Mouse (Mus musculus) heart, postnatal 4 days (tissue): ENCODE measurements at regions not wholly inside any gene's neighbourhood (a gene's known extent, or its start where the extent isn't known, plus 50 kb on each side); places are given as distances from the start of the nearest gene placed in this dataset.
A peak's percentile ranks its signal among the peaks of the same experiment; 100 is the strongest.
"Not testable (repeated sequence)": the region's sequence is repeated elsewhere in the genome, so short reads cannot be mapped to it uniquely, and the experiment has no call there.

Experiments
- DNase-seq: peaks from one replicate; pipeline ENCODE4 v3.0.0; 2021

- no peak for DNase-seq
Observed at GRCm38 (mm10) chr11:7796373-7796772, 582.6 kb upstream of the Igfbp3 start.

- no peak for DNase-seq
Observed at GRCm38 (mm10) chr11:7794206-7794605, 580.5 kb upstream of the Igfbp3 start.

- DNase-seq = peak; percentile 8
Observed at GRCm38 (mm10) chr11:7780476-7781112, 566.9 kb upstream of the Igfbp3 start.

GRCm38 (mm10) chr11:7775361-7775760 lies 561.6 kb upstream of the Igfbp3 start:
- not testable (repeated sequence) for DNase-seq

- DNase-seq = no peak
Observed at GRCm38 (mm10) chr11:7765303-7765702, 551.6 kb upstream of the Igfbp3 start.

- no peak for DNase-seq
Observed at GRCm38 (mm10) chr11:7758862-7759467, 545.2 kb upstream of the Igfbp3 start.
